ENCODE assay signal across 32 mouse cellular contexts in genomic region chr3:136716247-136716646, GRCm38 (mm10). TPM values are rescaled to one million over a fixed set of nuclear protein-coding genes. Genes with fewer than 3 reads are reported as not detected.
DNase-seq lines count a peak whose midpoint lies in the region; ATAC-seq and TF ChIP-seq lines count a peak whose summit lies in the region.
"Had no signal": no experiment of that assay in that cellular context is flagged by ENCODE, and none has a peak within 500 bp of the region (broad histone marks: within the 10 kb centered on the region; RNA-seq: fewer than 3 reads in every experiment).

No protein-coding gene starts in this region.

- 0 out of 2 replicates have a peak, but pooled peaks cover 5% of the 10 kb centered on the region for H3K4me1 ChIP-seq in forebrain, embryonic 15.5 days
- no peaks in the 10 kb centered on the region for H3K4me1 ChIP-seq in forebrain, embryonic 12.5 days
- no peaks in the 10 kb centered on the region for H3K4me1 ChIP-seq in intestine, embryonic 16.5 days (ENCODE audit: control insufficient read depth, insufficient read depth, low read length)
- H3K4me1 ChIP-seq: forebrain, embryonic 13.5 days; heart, embryonic 15.5 days had no signal

- no peak overlapping the region for H3K4me2 ChIP-seq in forebrain, embryonic 15.5 days (replicated peaks)
- H3K4me2 ChIP-seq in forebrain, embryonic 12.5 days, result no peak overlapping the region
- no peak overlapping the region for H3K4me2 ChIP-seq in intestine, embryonic 16.5 days (ENCODE audit: low read depth, low read length)
- H3K4me2 ChIP-seq: embryonic facial prominence, embryonic 13.5 days; forebrain, embryonic 13.5 days; heart, embryonic 11.5 days; heart, embryonic 15.5 days; hindbrain, embryonic 14.5 days had no signal

- 0 out of 2 replicates have a peak, but pooled peaks have one; percentile 19 for ATAC-seq in forebrain, embryonic 15.5 days (replicated peaks)
- no peak for ATAC-seq in forebrain, embryonic 12.5 days (ENCODE audit: low FRiP score)
- peak; percentile 42 for ATAC-seq in granulocyte monocyte progenitor cell, adult 5-6 weeks (replicated peaks; ENCODE audit: poor library complexity, severe bottlenecking)
- ATAC-seq in megakaryocyte progenitor cell, adult 5-6 weeks (replicated peaks; ENCODE audit: poor library complexity), result peak; percentile 39; the same call in 1 of the 2 replicates
- no peak for ATAC-seq in intestine, embryonic 16.5 days
- ATAC-seq: forebrain, embryonic 13.5 days; forebrain, postnatal 0 days; hindbrain, postnatal 0 days; inflammation-experienced regulatory T-cells, adult 6 months; Patski had no signal

- no peak overlapping the region for H3K4me3 ChIP-seq in forebrain, embryonic 15.5 days
- H3K4me3 ChIP-seq in forebrain, embryonic 12.5 days (replicated peaks), result no peak overlapping the region
- no peak overlapping the region for H3K4me3 ChIP-seq in layer of hippocampus, adult 2 months
- H3K4me3 ChIP-seq in intestine, embryonic 16.5 days (ENCODE audit: low read length), result no peak overlapping the region
- H3K4me3 ChIP-seq: embryonic facial prominence, embryonic 10.5 days; embryonic facial prominence, embryonic 13.5 days; erythroblast, embryonic 14.5 days; forebrain, embryonic 13.5 days; gastrocnemius, adult 2 months; heart, embryonic 15.5 days had no signal

- H3K9me3 ChIP-seq in forebrain, embryonic 15.5 days, result no peaks in the 10 kb centered on the region
- H3K9me3 ChIP-seq in forebrain, embryonic 12.5 days, result no peaks in the 10 kb centered on the region
- H3K9me3 ChIP-seq in intestine, embryonic 16.5 days (ENCODE audit: control insufficient read depth, low read length), result no peaks in the 10 kb centered on the region
- H3K9me3 ChIP-seq: embryonic facial prominence, embryonic 10.5 days; embryonic facial prominence, embryonic 13.5 days; forebrain, embryonic 13.5 days; G1E; heart, embryonic 15.5 days had no signal

- H3K9ac ChIP-seq in forebrain, embryonic 15.5 days (replicated peaks), result no peak overlapping the region
- H3K9ac ChIP-seq in forebrain, embryonic 12.5 days, result no peak overlapping the region
- H3K9ac ChIP-seq in intestine, embryonic 16.5 days (ENCODE audit: low read depth, low read length), result no peak overlapping the region
- H3K9ac ChIP-seq: embryonic facial prominence, embryonic 13.5 days; forebrain, embryonic 13.5 days; forebrain, postnatal 0 days; heart, embryonic 15.5 days; hindbrain, embryonic 14.5 days had no signal

- WGBS in forebrain, embryonic 15.5 days, result 84% methylated on average over 6 of the region's 6 CpGs
- 89% methylated on average over 6 of the region's 6 CpGs for WGBS in forebrain, embryonic 12.5 days
- WGBS in intestine, embryonic 16.5 days, result 79% methylated on average over 6 of the region's 6 CpGs

- DNase-seq in layer of hippocampus, adult 2 months (ENCODE audit: low spot score in 2 of 2), result no peak
- no peak for DNase-seq in layer of hippocampus, postnatal 25 days (ENCODE audit: extremely low spot score in 1 of 2, low spot score in 1 of 2)
- DNase-seq: adrenal gland, postnatal 10 days; adrenal gland, postnatal 36 days; B cell, adult 2 months; cerebellum, adult 11 months; cerebellum, adult 8-10 months; cerebellum, postnatal 10 days; cerebellum, postnatal 36 days; embryo, embryonic 11 days; forebrain, postnatal 0 days; gastrocnemius, adult 2 months; gastrocnemius, postnatal 14 days; heart, postnatal 10 days; heart, postnatal 36 days had no signal

- TF ChIP-seq CTCF in layer of hippocampus, adult 2 months (conservative IDR thresholded peaks at IDR 0.05), result no peak

- no peaks in the 10 kb centered on the region for H3K27me3 ChIP-seq in forebrain, embryonic 15.5 days
- no peaks in the 10 kb centered on the region for H3K27me3 ChIP-seq in forebrain, embryonic 12.5 days
- no peaks in the 10 kb centered on the region for H3K27me3 ChIP-seq in intestine, embryonic 16.5 days (replicated peaks; ENCODE audit: control insufficient read depth, insufficient read depth, low read length)
- H3K27me3 ChIP-seq: CH12.LX; embryonic facial prominence, embryonic 13.5 days; forebrain, embryonic 13.5 days; heart, embryonic 15.5 days; Patski had no signal

- no peak overlapping the region for H3K27ac ChIP-seq in forebrain, embryonic 15.5 days (replicated peaks)
- H3K27ac ChIP-seq in forebrain, embryonic 12.5 days, result no peak overlapping the region
- H3K27ac ChIP-seq in layer of hippocampus, adult 2 months, result peak overlapping the region; percentile 49
- no peak overlapping the region for H3K27ac ChIP-seq in intestine, embryonic 16.5 days (ENCODE audit: low read length)
- H3K27ac ChIP-seq: embryonic facial prominence, embryonic 10.5 days; embryonic facial prominence, embryonic 13.5 days; forebrain, embryonic 13.5 days; gastrocnemius, adult 2 months; heart, embryonic 15.5 days; hindbrain, embryonic 14.5 days; hindbrain, postnatal 0 days had no signal

- H3K36me3 ChIP-seq in forebrain, embryonic 15.5 days, result no peaks in the 10 kb centered on the region
- H3K36me3 ChIP-seq in forebrain, embryonic 12.5 days (replicated peaks), result no peaks in the 10 kb centered on the region
- no peaks in the 10 kb centered on the region for H3K36me3 ChIP-seq in intestine, embryonic 16.5 days (ENCODE audit: control insufficient read depth, insufficient read depth, low read length)
- H3K36me3 ChIP-seq: embryonic facial prominence, embryonic 10.5 days; heart, embryonic 15.5 days had no signal

RNA-seq across cellular contexts. Expression of gene Ppp3ca, which starts 46.3 kb away (rescaled TPM):
- 141 and 153 TPM in 2 replicates for polyA plus RNA-seq in forebrain, embryonic 15.5 days (2015; fragmentation: Nextera tagmentation; extraction: Ambion mirVana)
- 84.3 and 92.4 TPM in 2 replicates for polyA plus RNA-seq in forebrain, embryonic 12.5 days (2016; fragmentation: Nextera tagmentation; extraction: Ambion mirVana)
- total RNA-seq in layer of hippocampus, adult 2 months (2021), result 1,000 to 10,000 TPM; 1,343 to 1,371 TPM
- 1,000 to 10,000 TPM; 1,252 to 1,286 TPM for total RNA-seq in layer of hippocampus, postnatal 25 days (2021)
- total RNA-seq in granulocyte monocyte progenitor cell, adult 5-6 weeks (2014; fragmentation: Nextera tagmentation), result 56.6 and 61.1 TPM in 2 replicates
- 72.4 and 73.9 TPM in 2 replicates for total RNA-seq in granulocyte monocyte progenitor cell, adult 5-6 weeks (2017)
- 68.8 and 76.0 TPM in 2 replicates for total RNA-seq in megakaryocyte progenitor cell, adult 5-6 weeks (2015)
- 60.1 and 63.1 TPM in 2 replicates for total RNA-seq in megakaryocyte progenitor cell, adult 5-6 weeks (2017)
- 33.6 and 35.0 TPM in 2 replicates for polyA plus RNA-seq in intestine, embryonic 16.5 days (2015; fragmentation: Nextera tagmentation; extraction: Ambion mirVana)

Comparison
In these comparisons a context has a peak if more than half of its experiments do, and no peak if none do; other contexts are left out.
1. ATAC-seq: peak in forebrain, embryonic 15.5 days (single experiment), granulocyte monocyte progenitor cell, adult 5-6 weeks (single experiment) and megakaryocyte progenitor cell, adult 5-6 weeks (single experiment); none in forebrain, embryonic 12.5 days (single experiment) and intestine, embryonic 16.5 days (single experiment).
2. RNA of gene Ppp3ca, which starts 46.3 kb away (total RNA-seq): 1,343 to 1,371 TPM in layer of hippocampus, adult 2 months and 1,252 to 1,286 TPM in layer of hippocampus, postnatal 25 days; 60.1 to 76.0 TPM in megakaryocyte progenitor cell, adult 5-6 weeks and 56.6 to 73.9 TPM in granulocyte monocyte progenitor cell, adult 5-6 weeks; every median in the first group is over 10 times any median in the second.